Mouse (Mus musculus): ENCODE results near the gene Zfp784.
"Not testable (repeated sequence)": the region's sequence is repeated elsewhere in the genome, so short reads cannot be mapped to it uniquely, and the experiment has no call there.

The Zfp784 gene

DNA sequence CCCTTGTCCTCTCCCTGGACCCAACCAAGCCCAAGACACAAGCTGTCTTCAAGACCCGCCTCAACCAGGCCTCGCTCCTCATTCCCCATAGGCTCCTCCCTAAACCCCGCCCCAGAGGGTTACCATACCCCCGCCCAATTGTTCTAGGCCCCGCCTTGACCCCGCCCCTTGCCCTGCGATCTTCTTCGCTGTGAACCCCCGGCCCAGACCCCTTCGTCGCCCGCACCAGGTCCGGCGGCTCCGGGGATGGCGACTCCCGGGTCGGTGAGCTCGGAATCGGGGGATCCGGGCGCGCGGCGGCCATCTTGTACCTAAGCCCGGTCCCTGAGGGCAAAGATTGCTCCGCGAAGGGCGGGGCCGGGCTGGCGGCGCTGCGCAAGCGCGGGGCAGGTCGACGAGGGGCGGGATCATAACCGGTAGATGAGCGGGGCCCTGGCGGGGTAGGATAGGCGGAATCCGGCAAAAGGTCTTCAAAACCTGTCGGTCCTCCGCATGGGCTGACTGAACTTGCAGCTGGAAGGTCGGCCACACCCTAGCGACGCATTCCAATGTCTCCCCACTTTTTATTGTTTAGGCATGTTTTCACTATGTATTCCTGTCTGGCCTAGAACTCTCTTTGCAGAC, at the start of gene Zfp784:
Gene Zfp784 (minus strand): TSS at position 338 of the 624 bp plus-strand sequence.
- DNase-seq (ENCODE audit: low spot score in 2 of 2) = peak; percentile 72 to 93

- no peak for DNase-seq (ENCODE audit: low spot score in 2 of 2)
Measured at GRCm38 (mm10) chr7:5087886-5088285, 49.6 kb upstream of the Zfp784 start.

GRCm38 (mm10) chr7:5086921-5087440, 48.7 kb upstream of the Zfp784 start:
- DNase-seq (ENCODE audit: low spot score in 2 of 2) = no peak

- no peak for DNase-seq (ENCODE audit: low spot score in 2 of 2)
Measured at GRCm38 (mm10) chr7:5085512-5085911, 47.3 kb upstream of the Zfp784 start.

DNA sequence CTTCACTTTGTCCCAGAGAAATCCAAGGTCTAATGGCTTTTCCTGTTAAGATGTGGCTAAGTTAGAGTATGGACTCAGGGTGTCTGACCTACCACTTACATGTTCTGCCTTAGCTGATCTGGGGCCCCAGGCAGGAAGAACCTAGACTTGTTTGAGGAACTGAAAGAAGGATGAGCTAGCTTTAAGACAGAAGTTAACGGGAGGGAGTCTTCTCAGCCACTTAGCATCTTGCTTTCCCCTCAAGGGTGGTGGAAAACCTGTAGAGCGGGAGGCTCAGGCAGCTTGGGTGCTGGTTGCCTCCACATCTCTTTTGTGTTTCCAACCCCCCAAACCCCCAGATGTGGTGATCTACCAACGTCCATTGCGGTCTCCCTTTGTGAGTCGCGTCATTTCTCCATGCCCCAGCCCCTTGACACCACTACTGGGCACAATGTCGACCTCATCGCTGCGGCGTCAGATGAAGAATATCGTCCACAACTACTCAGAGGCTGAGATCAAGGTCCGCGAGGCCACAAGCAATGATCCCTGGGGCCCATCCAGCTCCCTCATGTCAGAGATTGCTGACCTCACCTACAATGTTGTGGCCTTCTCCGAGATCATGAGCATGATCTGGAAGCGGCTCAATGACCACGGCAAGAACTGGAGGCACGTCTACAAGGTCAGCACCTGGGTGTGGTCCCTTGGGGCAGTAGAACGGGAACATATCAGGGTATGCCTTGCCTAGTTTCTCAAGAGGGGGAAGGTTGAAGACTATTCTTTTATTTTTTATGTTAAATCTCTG, 45.3 kb upstream of the Zfp784 start:
- DNase-seq (ENCODE audit: low spot score in 2 of 2) = no peak

DNA sequence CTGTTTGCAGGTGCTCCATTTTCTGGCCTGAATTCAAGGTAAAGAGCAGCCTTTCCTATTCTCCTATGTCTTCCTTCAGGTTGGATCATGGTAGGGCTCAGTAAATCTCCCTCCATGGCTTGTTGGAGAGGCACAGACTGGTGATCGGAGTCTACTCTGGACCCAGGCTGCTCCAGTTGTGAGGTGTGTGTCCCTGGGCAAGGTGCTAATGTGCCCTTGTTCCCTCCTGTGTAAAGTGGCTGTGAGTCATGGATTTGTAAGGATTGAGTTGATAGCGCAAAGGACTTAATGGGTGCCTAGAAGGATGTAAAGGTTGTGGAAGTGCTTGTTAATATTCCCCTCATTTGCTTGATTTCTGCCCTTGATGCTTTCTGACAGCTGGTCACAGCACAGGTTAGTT, 43.7 kb upstream of the Zfp784 start:
- no peak for DNase-seq (ENCODE audit: low spot score in 2 of 2)

- DNase-seq (ENCODE audit: low spot score in 2 of 2) = no peak
Measured at GRCm38 (mm10) chr7:5081241-5081640, 43.0 kb upstream of the Zfp784 start.

- no peak for DNase-seq (ENCODE audit: low spot score in 2 of 2)
Measured at GRCm38 (mm10) chr7:5080815-5081214, 42.6 kb upstream of the Zfp784 start.

DNA sequence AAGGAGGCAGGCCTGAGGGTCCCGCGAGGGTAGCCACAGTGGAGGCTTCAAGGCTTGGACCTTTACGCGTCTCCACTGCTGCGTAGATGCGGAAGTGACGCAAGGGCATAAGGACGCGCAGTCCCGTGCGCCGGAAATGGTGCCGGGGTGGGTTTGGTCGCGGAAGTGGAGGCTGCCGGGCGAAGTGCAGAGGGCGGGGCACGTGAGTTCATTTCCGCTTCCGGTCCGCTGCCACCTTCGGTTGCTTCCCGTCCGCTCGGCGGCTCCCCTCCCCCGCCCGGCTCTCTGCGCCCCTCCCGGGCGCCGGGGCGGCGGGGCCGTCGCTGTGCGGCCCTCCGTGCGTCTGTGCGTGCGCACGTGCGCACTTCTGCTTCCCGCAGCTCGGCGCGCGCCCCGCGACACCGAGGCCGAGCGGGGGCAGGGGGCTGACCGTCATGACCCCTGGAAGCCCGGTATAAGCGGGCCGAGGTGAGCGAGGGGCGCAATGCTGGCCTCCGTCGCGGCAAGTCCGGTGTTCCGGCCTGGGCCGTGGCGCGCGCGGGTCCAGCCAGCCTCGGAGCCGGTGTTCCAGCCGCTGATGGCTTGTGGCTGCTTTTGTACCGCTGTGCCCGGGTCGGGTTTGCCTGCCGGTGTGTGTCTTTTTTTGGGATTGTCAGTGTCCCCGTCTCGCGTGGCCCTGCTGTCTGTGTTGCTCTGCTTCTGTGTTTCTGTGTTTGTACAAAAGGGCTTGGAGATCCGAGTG, 41.9 kb upstream of the Zfp784 start, which contains the start of gene Epn1:
Gene Epn1 (plus strand): TSS at position 226 of the 742 bp plus-strand sequence.
- DNase-seq (ENCODE audit: low spot score in 2 of 2) = peak; percentile 95 to 96

DNA sequence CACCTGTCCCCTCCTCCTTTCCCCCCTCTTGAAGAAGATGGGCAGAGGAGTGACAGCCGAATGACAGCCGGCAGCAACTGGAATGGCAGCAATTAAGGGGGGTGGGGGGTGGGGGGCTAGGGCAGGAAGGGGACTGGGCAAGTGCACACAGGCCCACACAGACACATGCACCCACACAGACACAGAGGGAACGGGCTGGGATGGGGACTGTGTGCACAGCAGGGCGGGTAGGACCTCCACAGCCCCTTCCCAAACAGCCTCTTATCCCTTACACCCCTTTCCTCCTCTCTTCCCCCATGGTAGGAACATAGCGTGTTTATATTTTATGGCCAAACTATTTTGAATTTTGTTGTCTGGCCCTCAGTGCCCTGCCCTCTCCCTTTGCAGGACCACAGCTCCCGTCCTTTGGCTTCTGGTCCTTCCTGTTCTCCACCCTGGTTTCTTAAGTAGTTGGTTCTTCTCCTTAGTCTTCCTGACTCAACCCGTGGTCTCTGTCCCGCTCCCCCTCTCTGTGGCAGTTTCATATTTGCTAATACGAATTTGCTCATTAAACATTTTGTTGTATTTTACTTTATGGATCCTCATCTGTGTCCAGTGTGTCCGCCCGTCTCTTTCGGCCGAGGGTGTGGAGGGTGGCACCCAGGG, 41.2 kb upstream of the Zfp784 start:
- DNase-seq (ENCODE audit: low spot score in 2 of 2) = not testable (repeated sequence)

DNA sequence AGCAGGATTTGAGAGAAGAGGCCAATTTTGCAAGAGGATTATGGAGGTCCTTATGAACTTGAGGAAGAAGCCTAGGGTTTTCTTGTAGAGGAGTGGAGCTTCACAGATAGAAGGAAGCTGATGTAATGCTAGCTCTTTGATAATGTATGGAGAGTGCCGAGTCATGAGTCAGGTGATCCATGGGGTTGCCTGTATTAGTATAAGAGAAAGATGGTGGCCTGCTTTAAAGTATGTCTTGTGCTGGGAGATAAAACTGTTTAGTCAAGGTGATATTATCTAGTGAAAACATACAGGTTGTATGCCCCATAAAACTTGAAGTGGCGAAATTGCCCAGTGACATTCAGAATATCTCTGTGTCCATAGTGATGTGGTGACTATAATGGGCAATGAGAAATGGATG, 38.7 kb upstream of the Zfp784 start:
- DNase-seq (ENCODE audit: low spot score in 2 of 2) = no peak

DNA sequence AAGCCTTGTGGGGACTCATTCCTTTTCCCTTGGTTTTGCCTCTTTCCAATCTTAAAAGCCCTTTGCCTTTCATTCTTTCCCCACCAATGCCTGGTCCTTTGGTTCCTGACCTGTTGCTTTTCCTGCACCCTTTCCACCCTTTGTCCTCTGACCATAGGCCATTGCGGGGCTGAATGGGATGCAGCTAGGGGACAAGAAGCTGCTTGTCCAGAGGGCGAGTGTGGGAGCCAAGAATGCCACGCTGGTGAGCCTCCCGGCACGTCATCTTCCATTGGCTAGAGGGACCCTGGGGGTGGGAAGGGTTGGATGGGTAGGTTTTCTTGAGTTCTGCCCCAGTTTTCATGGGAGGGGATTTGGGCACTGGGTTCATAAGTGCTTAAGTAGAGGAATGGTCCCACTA, 36.7 kb upstream of the Zfp784 start:
- no peak for DNase-seq (ENCODE audit: low spot score in 2 of 2)

DNA sequence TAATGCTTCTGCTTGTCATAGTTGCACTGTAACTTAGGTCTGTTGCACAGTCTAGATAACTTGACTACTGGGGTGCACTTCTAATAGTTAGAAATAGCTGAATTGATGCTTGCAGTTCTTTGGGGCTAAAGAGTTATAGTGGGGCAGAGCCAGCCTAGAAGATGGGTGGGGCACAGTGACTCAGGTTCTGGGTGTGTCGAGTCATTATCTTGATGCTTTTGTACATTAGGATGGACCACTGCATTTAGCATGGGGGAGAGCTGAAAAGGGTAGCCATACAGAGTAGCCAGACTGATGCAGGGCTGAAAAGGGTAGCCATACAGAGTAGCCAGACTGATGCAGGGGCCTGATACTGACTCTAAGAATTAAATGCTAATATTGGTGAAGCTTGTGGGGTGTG, 35.3 kb upstream of the Zfp784 start:
- DNase-seq (ENCODE audit: low spot score in 2 of 2) = no peak

GRCm38 (mm10) chr7:5064886-5065285, 26.6 kb upstream of the Zfp784 start:
- no peak for DNase-seq (ENCODE audit: low spot score in 2 of 2)

DNA sequence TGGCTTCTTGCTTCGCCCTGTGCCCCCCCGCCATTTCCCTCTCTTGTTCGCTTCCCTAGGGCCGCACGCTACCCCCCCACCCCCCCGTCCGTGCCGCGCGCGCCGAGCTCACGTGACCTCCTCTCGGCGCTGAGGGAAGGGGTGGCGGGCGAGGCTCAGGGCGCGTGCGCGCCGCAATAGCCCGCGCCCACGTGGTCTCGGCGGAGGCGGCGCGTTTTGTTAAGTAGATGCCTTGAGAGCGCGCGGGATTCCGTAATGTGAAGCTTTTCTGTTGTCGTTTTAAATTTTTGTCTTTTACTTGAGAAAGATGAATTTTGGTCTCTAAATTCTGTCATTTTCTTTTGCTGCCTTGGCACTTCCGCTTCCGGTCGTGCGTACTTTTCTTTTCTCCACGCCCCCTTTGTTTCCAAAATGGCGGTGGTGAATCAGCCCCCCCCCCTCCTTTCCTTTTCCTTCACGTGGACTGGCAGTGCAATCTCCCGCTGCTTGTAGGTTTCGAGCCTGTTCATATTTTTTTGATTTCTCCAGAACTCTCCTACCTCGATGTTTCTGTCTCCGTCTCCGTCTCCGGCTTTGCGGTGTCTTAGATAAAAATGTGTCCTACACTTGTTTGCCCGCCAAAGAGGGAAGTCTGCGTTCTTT, 24.2 kb upstream of the Zfp784 start:
- DNase-seq (ENCODE audit: low spot score in 2 of 2) = no peak

DNA sequence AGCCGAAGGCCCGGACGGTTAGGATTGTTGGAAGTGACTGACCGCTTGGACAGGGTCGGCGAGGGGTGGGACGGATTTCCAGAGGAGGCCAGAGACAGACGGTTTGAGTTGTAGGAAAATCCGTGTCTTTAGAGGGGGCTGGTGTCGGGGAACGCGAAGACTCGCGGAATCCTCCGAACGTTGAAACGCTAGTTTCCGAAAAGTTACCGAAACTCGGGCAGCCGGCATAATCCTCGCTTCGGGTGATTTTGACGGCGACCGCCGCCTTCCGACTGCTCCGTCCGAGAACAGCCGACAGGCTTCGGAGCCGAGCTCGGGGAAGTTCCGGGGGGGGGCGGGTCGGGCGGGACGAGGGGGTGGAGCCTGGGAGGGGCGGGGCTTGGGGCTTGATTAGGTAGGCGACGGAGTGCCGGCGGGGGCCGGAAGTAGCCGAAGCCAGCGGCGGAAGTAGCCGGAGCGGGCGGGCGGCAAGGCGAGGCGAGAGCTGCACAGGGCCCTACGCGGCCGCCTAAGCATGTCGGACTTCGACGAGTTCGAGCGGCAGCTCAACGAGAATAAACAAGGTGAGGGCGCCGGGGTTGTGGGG, 23.6 kb upstream of the Zfp784 start, which contains the start of gene U2af2:
Gene U2af2 (plus strand): TSS at position 370 of the 586 bp plus-strand sequence.
- peak; percentile 93 to 96 for DNase-seq (ENCODE audit: low spot score in 2 of 2)

GRCm38 (mm10) chr7:5060944-5061773, 22.9 kb upstream of the Zfp784 start:
- peak; percentile 97 to 99 for DNase-seq (ENCODE audit: low spot score in 2 of 2)

DNA sequence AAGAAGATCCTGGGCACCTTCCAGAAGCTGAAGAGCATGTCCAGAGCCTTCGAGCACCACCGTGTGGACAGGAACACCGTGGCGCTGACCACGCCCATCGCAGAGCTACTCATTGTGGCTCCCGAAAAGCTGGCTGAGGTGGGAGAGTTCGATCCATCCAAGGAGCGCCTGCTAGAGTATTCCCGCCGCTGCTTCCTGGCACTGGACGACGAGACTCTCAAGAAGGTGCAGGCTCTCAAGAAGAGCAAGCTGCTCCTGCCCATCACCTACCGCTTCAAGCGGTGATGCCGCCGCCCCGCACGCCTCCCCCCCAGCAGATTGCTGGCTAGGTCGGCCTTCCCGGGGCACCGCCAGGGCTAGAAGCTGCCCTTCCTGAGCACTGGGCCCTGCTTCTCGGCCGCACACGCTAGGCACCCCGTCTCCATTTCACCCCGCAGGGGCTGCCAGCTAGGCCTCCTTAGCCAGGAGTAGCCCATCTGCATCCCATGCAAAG, 22.0 kb upstream of the Zfp784 start:
- DNase-seq (ENCODE audit: low spot score in 2 of 2) = peak in 1 of 2 experiments; percentile 82

GRCm38 (mm10) chr7:5059421-5059820, 21.2 kb upstream of the Zfp784 start:
- DNase-seq (ENCODE audit: low spot score in 2 of 2) = no peak

DNA sequence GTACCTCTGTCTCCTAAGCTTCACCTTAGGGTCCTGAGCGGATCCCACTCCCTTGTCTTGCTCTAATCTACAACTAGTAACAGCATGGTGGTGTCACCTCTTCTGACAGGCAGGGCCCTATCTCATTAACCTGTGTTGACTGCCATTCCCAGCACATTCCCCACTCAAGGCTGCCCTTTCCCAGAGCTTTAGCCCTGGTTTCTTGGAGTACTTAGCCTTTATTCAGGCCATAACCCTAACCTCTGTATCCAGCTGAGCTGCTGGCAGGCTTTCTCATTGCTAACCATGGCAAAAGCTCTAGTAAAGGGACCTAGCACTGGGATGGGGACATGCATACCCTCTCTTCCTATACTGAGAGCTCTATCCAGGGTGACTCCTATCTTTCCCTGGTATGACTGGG, 20.4 kb upstream of the Zfp784 start:
- no peak for DNase-seq (ENCODE audit: low spot score in 2 of 2)
